Mouse (Mus musculus) megakaryocyte-erythroid progenitor cell, adult 5-6 weeks (primary cell): ENCODE measurements around the gene Olfr301. TPM values are rescaled to one million over a fixed set of nuclear protein-coding genes. Genes with fewer than 3 reads are reported as not detected.

Source experiments
- ATAC-seq: replicated peaks from 2 replicates; pipeline ENCODE4 v1.8.0; 2016; ENCODE audit warnings: mild to moderate bottlenecking, inconsistent platforms; ENCODE audit not compliant: severe bottlenecking, poor library complexity, low FRiP score, low TSS enrichment
- total RNA-seq, 2 experiments: library from RNA; stranded (forward) in 1 of 2; stranded (reverse) in 1 of 2; fragments of 200-1000, 215-1000 nt in 1 of 2; fragments of >200 nt in 1 of 2; fragmentation: Nextera tagmentation in 1 of 2; gene quantifications; 2 replicates each; pipeline ENCODE4 v1.2.3; 2014 to 2017

Gene Olfr301
- not detected in 2 replicates for total RNA-seq (2014; fragmentation: Nextera tagmentation)
- not detected in 2 replicates for total RNA-seq (2017)

DNA sequence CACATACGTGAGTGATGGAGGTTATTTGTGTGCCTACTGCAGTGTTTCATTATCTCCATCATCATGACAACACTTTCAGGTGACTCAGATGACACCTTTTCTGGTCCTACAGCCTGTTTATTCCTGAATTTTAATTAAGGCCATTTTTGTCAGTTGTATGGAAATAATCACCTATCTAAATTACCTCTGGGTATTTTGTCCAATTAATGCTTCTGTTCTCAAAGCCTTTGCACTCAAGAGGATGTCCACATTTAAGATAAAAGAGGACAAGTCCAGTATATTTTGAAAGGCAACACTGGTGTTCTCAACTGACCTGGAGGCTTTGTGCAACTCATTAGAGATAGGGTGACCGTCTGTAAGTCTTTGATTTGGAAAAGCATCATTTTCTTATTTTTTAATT, at the start of gene Olfr301:
TSS of gene Olfr301 (plus strand) at position 301 of the 400 bp plus-strand sequence.
- no peak for ATAC-seq

- ATAC-seq, result no peak
Observed at GRCm38 (mm10) chr7:86366828-86367227, 36.8 kb upstream of the Olfr301 start, which contains the start of gene Olfr305. Gene Olfr305, minus strand, starts transcription at chr7:86366928.

GRCm38 (mm10) chr7:86385769-86386168, 17.9 kb upstream of the Olfr301 start:
- ATAC-seq, result no peak

DNA sequence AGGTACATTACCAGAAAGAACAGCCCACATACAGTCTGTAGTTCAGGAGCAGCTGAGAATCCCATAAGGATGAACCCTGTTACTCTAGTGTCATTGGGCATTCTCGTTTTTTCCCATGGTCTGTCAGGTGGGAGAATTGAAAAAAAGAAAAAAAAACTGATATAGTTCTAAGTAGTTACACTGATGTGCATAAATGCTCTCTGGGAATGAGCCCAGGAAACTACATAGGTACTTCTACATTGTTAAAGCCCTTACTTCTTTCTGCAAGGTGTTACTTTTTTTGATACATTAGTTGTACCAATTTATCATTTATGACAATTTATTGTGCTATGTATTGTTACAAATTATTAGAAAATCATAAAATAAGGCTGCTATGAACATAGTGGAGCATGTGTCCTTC, 17.1 kb upstream of the Olfr301 start, which contains the start of gene Olfr304:
TSS of gene Olfr304 (minus strand) at position 101 of the 400 bp plus-strand sequence.
- no peak for ATAC-seq

DNA sequence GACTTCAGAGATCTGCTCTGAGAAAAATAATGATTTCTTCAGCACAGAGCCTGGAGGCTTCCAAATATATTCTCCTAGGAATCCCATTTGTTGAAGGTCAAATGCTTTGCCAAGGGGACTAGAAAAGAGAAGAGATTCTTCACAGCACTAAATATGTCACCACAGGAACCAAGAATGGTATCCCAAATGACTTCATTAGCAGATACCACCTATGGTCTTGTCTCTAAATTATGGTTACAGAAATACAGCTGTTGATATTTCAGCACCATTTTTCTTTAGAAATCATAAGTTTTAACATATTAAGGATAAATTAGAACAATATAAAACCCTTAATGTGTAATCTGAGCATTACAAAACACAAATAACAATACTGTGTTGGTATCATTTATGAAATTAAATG, 6.0 kb upstream of the Olfr301 start, which contains the start of gene Olfr303:
TSS of gene Olfr303 (minus strand) at position 101 of the 400 bp plus-strand sequence.
- ATAC-seq, result no peak

- ATAC-seq, result no peak
Observed at GRCm38 (mm10) chr7:86459621-86460020, 56.0 kb downstream of the Olfr301 start, which contains the start of gene Olfr299. Gene Olfr299, plus strand, starts transcription at chr7:86459921.

Other genes with a start within 250 kb of the Olfr301 start
- gene Vmn2r75, start 232.1 kb upstream of the Olfr301 start, total RNA-seq (2014; fragmentation: Nextera tagmentation), result not detected in 2 replicates
- gene Vmn2r75, start 232.1 kb upstream of the Olfr301 start, total RNA-seq (2017), result not detected in 2 replicates
- not detected in 2 replicates for gene Vmn2r76, start 157.5 kb upstream of the Olfr301 start, total RNA-seq (2014; fragmentation: Nextera tagmentation)
- gene Vmn2r76, start 157.5 kb upstream of the Olfr301 start, total RNA-seq (2017), result not detected in 2 replicates
- gene Olfr310, start 126.7 kb upstream of the Olfr301 start, total RNA-seq (2014; fragmentation: Nextera tagmentation), result not detected in 2 replicates
- not detected in 2 replicates for gene Olfr310, start 126.7 kb upstream of the Olfr301 start, total RNA-seq (2017)
- gene Olfr309, start 90.1 kb upstream of the Olfr301 start, total RNA-seq (2014; fragmentation: Nextera tagmentation), result not detected in 2 replicates
- not detected in 2 replicates for gene Olfr309, start 90.1 kb upstream of the Olfr301 start, total RNA-seq (2017)
- gene Olfr308, start 78.2 kb upstream of the Olfr301 start, total RNA-seq (2014; fragmentation: Nextera tagmentation), result not detected in 2 replicates
- not detected in 2 replicates for gene Olfr308, start 78.2 kb upstream of the Olfr301 start, total RNA-seq (2017)
- gene Olfr307, start 66.3 kb upstream of the Olfr301 start, total RNA-seq (2014; fragmentation: Nextera tagmentation), result not detected in 2 replicates
- gene Olfr307, start 66.3 kb upstream of the Olfr301 start, total RNA-seq (2017), result not detected in 2 replicates
- not detected in 2 replicates for gene Olfr305, start 36.9 kb upstream of the Olfr301 start, total RNA-seq (2014; fragmentation: Nextera tagmentation)
- gene Olfr305, start 36.9 kb upstream of the Olfr301 start, total RNA-seq (2017), result not detected in 2 replicates
- not detected in 2 replicates for gene Olfr304, start 17.2 kb upstream of the Olfr301 start, total RNA-seq (2014; fragmentation: Nextera tagmentation)
- not detected in 2 replicates for gene Olfr304, start 17.2 kb upstream of the Olfr301 start, total RNA-seq (2017)
- not detected in 2 replicates for gene Olfr303, start 6.1 kb upstream of the Olfr301 start, total RNA-seq (2014; fragmentation: Nextera tagmentation)
- gene Olfr303, start 6.1 kb upstream of the Olfr301 start, total RNA-seq (2017), result not detected in 2 replicates
- gene Olfr299, start 56.1 kb downstream of the Olfr301 start, total RNA-seq (2014; fragmentation: Nextera tagmentation), result not detected in 2 replicates
- not detected in 2 replicates for gene Olfr299, start 56.1 kb downstream of the Olfr301 start, total RNA-seq (2017)
- not detected in 2 replicates for gene Olfr298, start 88.6 kb downstream of the Olfr301 start, total RNA-seq (2014; fragmentation: Nextera tagmentation)
- gene Olfr298, start 88.6 kb downstream of the Olfr301 start, total RNA-seq (2017), result not detected in 2 replicates
- gene Olfr297, start 116.1 kb downstream of the Olfr301 start, total RNA-seq (2014; fragmentation: Nextera tagmentation), result not detected in 2 replicates
- not detected in 2 replicates for gene Olfr297, start 116.1 kb downstream of the Olfr301 start, total RNA-seq (2017)
- gene Olfr295, start 180.0 kb downstream of the Olfr301 start, total RNA-seq (2014; fragmentation: Nextera tagmentation), result not detected in 2 replicates
- gene Olfr295, start 180.0 kb downstream of the Olfr301 start, total RNA-seq (2017), result not detected in 2 replicates
- not detected in 2 replicates for gene Olfr294, start 212.8 kb downstream of the Olfr301 start, total RNA-seq (2014; fragmentation: Nextera tagmentation)
- not detected in 2 replicates for gene Olfr294, start 212.8 kb downstream of the Olfr301 start, total RNA-seq (2017)
- gene Olfr293, start 245.2 kb downstream of the Olfr301 start, total RNA-seq (2014; fragmentation: Nextera tagmentation), result not detected in 2 replicates
- gene Olfr293, start 245.2 kb downstream of the Olfr301 start, total RNA-seq (2017), result not detected in 2 replicates